Mouse (Mus musculus): ENCODE data around the gene Trappc3l.

Trappc3l gene

GRCm38 (mm10) chr10:34095964-34096363 lies 58.6 kb downstream of the Trappc3l start:
- no peak for DNase-seq

GRCm38 (mm10) chr10:34096418-34096883 lies 59.1 kb downstream of the Trappc3l start, which contains the start of gene Calhm5:
Gene Calhm5 (minus strand): TSS chr10:34096519.
- peak; percentile 81 for DNase-seq

- DNase-seq = no peak
Observed at GRCm38 (mm10) chr10:34110863-34111465, 73.6 kb downstream of the Trappc3l start.

GRCm38 (mm10) chr10:34111964-34112738 lies 74.8 kb downstream of the Trappc3l start:
- no peak for DNase-seq

GRCm38 (mm10) chr10:34117131-34117530 lies 79.7 kb downstream of the Trappc3l start:
- no peak for DNase-seq

- no peak for DNase-seq
Observed at GRCm38 (mm10) chr10:34117770-34118169, 80.4 kb downstream of the Trappc3l start.

- DNase-seq = no peak
Observed at GRCm38 (mm10) chr10:34118421-34118820, 81.0 kb downstream of the Trappc3l start.

- peak; percentile 27 for DNase-seq
Observed at GRCm38 (mm10) chr10:34127392-34128378, 90.3 kb downstream of the Trappc3l start, which contains the start of gene Calhm6. Gene Calhm6 (minus strand): TSS chr10:34127984.

- peak; percentile 58 for DNase-seq
Observed at GRCm38 (mm10) chr10:34128391-34128790, 91.0 kb downstream of the Trappc3l start.

- peak; percentile 43 for DNase-seq
Observed at GRCm38 (mm10) chr10:34131356-34131755, 94.0 kb downstream of the Trappc3l start.

GRCm38 (mm10) chr10:34136432-34136831 lies 99.0 kb downstream of the Trappc3l start:
- no peak for DNase-seq

- DNase-seq = no peak
Observed at GRCm38 (mm10) chr10:34138027-34138426, 100.6 kb downstream of the Trappc3l start.

- DNase-seq = no peak
Observed at GRCm38 (mm10) chr10:34139768-34140167, 102.4 kb downstream of the Trappc3l start.

GRCm38 (mm10) chr10:34141693-34142092 lies 104.3 kb downstream of the Trappc3l start:
- DNase-seq = no peak

GRCm38 (mm10) chr10:34149772-34150171 lies 112.4 kb downstream of the Trappc3l start:
- no peak for DNase-seq

- no peak for DNase-seq
Observed at GRCm38 (mm10) chr10:34150454-34150853, 113.1 kb downstream of the Trappc3l start.

- DNase-seq = peak; percentile 47
Observed at GRCm38 (mm10) chr10:34151827-34152226, 114.4 kb downstream of the Trappc3l start.

- DNase-seq = no peak
Observed at GRCm38 (mm10) chr10:34155796-34156554, 118.6 kb downstream of the Trappc3l start.

Measured in lung, postnatal 36 days (tissue).